Mouse (Mus musculus) ovary, postnatal 14 days (tissue): ENCODE measurements around the gene Fastkd3.

Experiments
- DNase-seq: peaks from one replicate; pipeline ENCODE4 v3.0.0; 2022; ENCODE audit warnings: low spot score

The Fastkd3 gene

DNA sequence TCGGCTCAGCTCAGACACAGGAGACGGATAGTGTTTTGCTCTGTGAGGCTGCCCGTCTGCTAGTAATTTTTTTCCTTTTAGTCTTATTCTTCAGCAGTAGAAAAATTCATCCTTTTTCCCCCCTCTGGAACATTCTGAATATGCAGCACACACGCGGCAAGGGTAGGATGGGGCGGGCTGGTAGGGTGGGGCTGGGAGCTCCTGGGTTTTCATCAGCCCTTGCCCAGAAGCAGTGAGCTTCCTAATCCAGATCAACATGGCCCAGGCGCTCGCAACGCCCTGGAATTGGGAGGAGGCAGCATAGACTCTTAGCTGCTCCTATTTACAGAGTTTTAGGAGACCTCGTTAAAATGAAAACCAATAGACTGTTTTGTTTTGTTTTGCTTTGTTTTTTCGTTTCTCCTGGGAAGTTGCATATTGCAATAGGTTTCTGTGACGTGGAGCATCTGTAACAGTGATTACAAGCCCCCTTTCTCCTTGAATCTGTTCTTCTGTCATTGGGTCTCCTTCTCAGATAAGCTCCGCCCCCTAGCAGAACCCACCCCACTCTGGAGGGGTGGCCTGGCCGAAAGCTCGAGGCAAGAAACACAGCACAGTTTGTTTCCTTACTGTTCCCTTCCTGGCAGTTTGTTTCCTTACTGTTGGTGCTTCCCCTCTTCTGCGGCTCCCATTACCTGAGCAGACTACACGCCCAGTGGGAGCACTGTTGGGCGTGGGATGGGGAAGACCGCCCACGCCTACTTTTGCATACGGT lies 25.8 kb downstream of the Fastkd3 start:
- no peak for DNase-seq

DNA sequence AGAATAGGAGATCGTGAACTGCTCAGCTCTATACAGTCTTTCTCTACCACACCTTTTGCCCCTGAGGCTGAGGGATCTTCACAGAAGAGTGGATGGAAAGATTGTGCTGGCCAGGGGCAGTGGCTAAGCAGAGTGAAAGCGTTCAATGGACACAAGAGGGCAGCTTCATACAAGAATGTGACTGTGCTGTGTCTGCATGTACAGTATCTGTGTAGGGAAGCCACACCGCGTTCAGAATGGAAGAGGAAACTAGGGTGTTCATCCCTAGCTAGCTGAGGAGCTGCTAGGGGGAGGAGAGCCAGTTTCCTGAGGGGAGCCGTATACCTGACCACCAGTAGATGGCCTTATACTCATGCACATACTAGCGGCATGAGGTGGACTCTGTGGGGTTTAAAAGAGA lies 40.8 kb downstream of the Fastkd3 start:
- DNase-seq: no peak

DNA sequence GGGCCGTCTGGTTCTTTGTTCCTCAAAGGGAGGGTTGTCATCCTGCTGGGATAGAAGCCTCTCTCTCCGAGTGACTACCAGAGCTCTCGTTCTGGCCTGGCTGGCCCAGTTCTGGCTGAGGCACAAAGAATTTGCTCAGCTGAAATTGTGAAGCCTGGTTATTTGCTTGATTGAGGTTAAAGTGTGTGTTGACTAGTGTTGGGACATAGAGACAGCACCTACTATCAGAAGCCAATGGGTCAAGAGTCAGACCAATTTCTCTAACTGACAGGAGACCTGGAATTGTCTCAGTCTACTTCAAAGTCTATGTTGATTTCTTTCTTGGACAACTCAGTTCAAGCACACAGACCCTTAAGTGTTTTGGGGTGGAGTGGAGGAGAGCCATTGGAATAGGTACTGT lies 45.0 kb downstream of the Fastkd3 start:
- DNase-seq: no peak
